Comparison of ENCODE assay signal across 19 mouse cellular contexts in genomic region chr6:48358897-48359296, GRCm38 (mm10). TPM values are rescaled to one million over a fixed set of nuclear protein-coding genes. Genes with fewer than 3 reads are reported as not detected.
DNase-seq lines count a peak whose midpoint lies in the region; ATAC-seq lines count a peak whose summit lies in the region.
"Had no signal": no experiment of that assay in that cellular context is flagged by ENCODE, and none has a peak within 500 bp of the region (broad histone marks: within the 10 kb centered on the region; RNA-seq: fewer than 3 reads in every experiment).

No protein-coding gene starts in this region.

- DNase-seq in 416B (ENCODE audit: low read depth), result peak; percentile 5
- peak; percentile 36 for DNase-seq in CD4-positive, CD25-positive, alpha-beta regulatory T cell, adult 2 months (ENCODE audit: low read depth, low spot score)
- no peak for DNase-seq in spleen, adult 12 weeks (ENCODE audit: low spot score)
- DNase-seq in lung, postnatal 14 days, result no peak
- DNase-seq in left cerebral cortex, adult 8-10 months (ENCODE audit: low spot score in 2 of 2), result no peak
- DNase-seq in frontal cortex, postnatal 25 days (ENCODE audit: low spot score in 2 of 2), result no peak
- DNase-seq: adrenal gland, postnatal 14 days; cerebellum, adult 11-12 months; cerebellum, adult 9-10 months; cerebellum, postnatal 36 days; gastrocnemius, postnatal 36 days; heart, adult 11 months; heart, postnatal 36 days had no signal

- ATAC-seq in activated CD4-positive, CD25-positive, alpha-beta regulatory T cell, adult 4 months, result peak; percentile 71
- peak; percentile 75 for ATAC-seq in inflammation-experienced regulatory T-cells, adult 6 months
- ATAC-seq: forebrain, embryonic 14.5 days; hindbrain, embryonic 16.5 days; intestine, embryonic 15.5 days had no signal

RNA-seq across cellular contexts. Expression of gene Krba1, which starts 36.5 kb away (rescaled TPM):
- 10 to 100 TPM in 1 of 2 experiments, 1 to 10 TPM in 1; 9.8 to 11.1 TPM for polyA plus RNA-seq in activated CD4-positive, CD25-positive, alpha-beta regulatory T cell, adult 4 months (2017; shearing (Covaris generic))
- polyA plus RNA-seq in inflammation-experienced regulatory T-cells, adult 6 months (2017; shearing (Covaris generic)), result 10 to 100 TPM in 2 of 3 experiments, 1 to 10 TPM in 1; 9.2 to 19.7 (median 12.2) TPM
- 10 to 100 TPM; 42.8 to 63.6 (median 53.0) TPM for total RNA-seq in left cerebral cortex, adult 8-10 months (2022)
- polyA plus RNA-seq: G1E had no signal

Comparison
In these comparisons a context has a peak if more than half of its experiments do, and no peak if none do; other contexts are left out.
1. DNase-seq: peak in 416B (single experiment) and CD4-positive, CD25-positive, alpha-beta regulatory T cell, adult 2 months (single experiment); none in spleen, adult 12 weeks (single experiment), lung, postnatal 14 days (single experiment), left cerebral cortex, adult 8-10 months (0 of 2) and frontal cortex, postnatal 25 days (0 of 2).